Mouse (Mus musculus): ENCODE measurements around the gene Rab43.

DNA sequence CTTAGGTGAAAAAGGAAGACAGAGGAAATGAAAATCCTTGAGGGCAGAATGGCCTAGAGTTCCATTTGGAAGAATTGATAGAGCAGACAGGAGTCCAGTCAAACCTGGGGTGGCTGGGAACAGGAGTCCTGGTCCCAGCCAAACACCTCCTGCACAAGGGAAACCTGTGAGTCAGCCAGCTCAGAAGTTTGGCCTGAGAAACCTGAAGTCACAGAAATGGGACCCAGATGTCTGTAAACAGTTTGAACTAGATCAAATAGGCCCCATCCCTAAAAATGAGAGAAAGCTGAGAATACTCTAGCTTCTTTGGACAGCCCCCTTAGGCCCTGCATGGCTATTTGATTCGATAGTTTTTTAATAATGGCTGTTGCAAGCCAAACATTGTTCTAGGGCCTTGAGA, 692 bp upstream of the Rab43 start:
- TF ChIP-seq CTCF (IDR thresholded peaks at IDR 0.05; ENCODE audit: insufficient read depth, low read length) = no peak
- TF ChIP-seq POLR2A (IDR thresholded peaks at IDR 0.05; ENCODE audit: borderline replicate concordance, extremely low read depth, low read depth, low read length) = no peak
